Comparison of ENCODE assay signal across 10 mouse cellular contexts in the genomic region with DNA sequence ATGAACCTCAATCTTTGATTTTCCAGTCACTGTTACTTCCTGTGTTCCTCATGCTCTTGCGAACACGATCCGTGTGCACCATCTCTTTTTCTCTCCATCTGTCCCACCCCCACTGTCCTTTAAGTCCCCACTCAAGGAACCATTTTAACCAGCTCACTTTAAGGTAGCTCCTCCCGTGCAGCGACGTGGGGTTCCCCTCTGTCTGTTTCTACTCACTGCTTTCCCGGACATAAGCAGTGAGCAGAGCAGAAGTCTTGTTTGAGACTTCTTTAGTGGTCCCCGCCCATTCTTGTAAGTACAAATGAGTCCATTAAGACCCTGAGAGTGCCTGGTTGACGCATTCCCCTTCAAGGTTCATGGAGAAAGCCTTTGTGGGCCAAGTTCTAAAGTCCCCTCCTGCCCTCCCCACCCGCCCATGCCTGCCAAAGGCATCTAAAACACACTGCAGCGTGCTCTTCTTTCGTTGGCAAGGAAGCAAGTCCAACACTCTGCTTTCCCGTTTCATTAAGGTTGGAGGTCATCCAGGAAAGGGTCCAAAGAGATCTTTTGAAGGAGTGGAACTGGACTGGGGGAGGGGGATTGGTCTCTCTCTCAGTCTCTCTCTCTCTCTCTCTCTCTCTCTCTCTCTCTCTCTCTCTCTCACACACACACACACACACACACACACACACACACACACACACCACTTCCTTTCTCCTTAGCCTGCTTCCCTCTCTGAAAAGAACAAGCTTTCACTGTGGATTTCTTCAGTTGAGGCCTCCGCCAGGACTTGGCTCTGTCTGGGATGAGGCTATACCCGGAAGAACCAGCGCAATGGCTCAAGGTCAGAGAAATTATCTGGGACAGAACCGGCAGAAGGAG. TPM values are rescaled to one million over a fixed set of nuclear protein-coding genes. Genes with fewer than 3 reads are reported as not detected.
DNase-seq lines count a peak whose midpoint lies in the region.
"Had no signal": no experiment of that assay in that cellular context is flagged by ENCODE, and none has a peak within 500 bp of the region (broad histone marks: within the 10 kb centered on the region; RNA-seq: fewer than 3 reads in every experiment).

No protein-coding gene starts in this region.

- DNase-seq in adrenal gland, adult 8-10 months: peak; percentile 21
- no peak for DNase-seq in adrenal gland, adult 18-20 months (ENCODE audit: low spot score in 2 of 2)
- DNase-seq in ovary, adult 18-20 months (ENCODE audit: low spot score): peak; percentile 27
- no peak for DNase-seq in ovary, postnatal 10 days (ENCODE audit: low spot score)
- DNase-seq in kidney, adult 8-10 months: peak; percentile 13 to 66
- peak; percentile 29 for DNase-seq in ovary, postnatal 36 days (ENCODE audit: low spot score)
- no peak for DNase-seq in thymus, postnatal 4 days
- DNase-seq in cerebellum, adult 11-12 months: no peak
- DNase-seq: liver, embryonic 13.5 days had no signal

RNA-seq across cellular contexts. Expression of a gene that starts 30.9 kb away (rescaled TPM):
- total RNA-seq in adrenal gland, adult 8-10 months (2022): 10 to 100 TPM in 2 of 4 experiments, 1 to 10 TPM in 2; 3.0 to 17.5 (median 10.1) TPM
- 10 to 100 TPM; 38.4 to 74.9 TPM for total RNA-seq in adrenal gland, adult 18-20 months (2021)
- total RNA-seq: common myeloid progenitor, adult 5-6 weeks had no signal

Comparison
In these comparisons a context has a peak if more than half of its experiments do, and no peak if none do; other contexts are left out.
1. DNase-seq: peak in adrenal gland, adult 8-10 months (single experiment), ovary, adult 18-20 months (single experiment), kidney, adult 8-10 months (2 of 2) and ovary, postnatal 36 days (single experiment); none in adrenal gland, adult 18-20 months (0 of 2), ovary, postnatal 10 days (single experiment), thymus, postnatal 4 days (single experiment) and cerebellum, adult 11-12 months (single experiment).